Mouse (Mus musculus) central nervous system, embryonic 18 days (tissue): Measurements from ENCODE around the gene Olfr535. TPM values are rescaled to one million over a fixed set of nuclear protein-coding genes. Genes with fewer than 3 reads are reported as not detected.

Experiments
- polyA plus RNA-seq: library from polyadenylated mRNA; depleted of rRNA; stranded (reverse); fragments of >200 nt; gene quantifications from 2 replicates; pipeline ENCODE4 v1.2.3, GENCODE M21; 2012; rRNA removed

Olfr535 gene
- not detected in 2 replicates for polyA plus RNA-seq

DNA sequence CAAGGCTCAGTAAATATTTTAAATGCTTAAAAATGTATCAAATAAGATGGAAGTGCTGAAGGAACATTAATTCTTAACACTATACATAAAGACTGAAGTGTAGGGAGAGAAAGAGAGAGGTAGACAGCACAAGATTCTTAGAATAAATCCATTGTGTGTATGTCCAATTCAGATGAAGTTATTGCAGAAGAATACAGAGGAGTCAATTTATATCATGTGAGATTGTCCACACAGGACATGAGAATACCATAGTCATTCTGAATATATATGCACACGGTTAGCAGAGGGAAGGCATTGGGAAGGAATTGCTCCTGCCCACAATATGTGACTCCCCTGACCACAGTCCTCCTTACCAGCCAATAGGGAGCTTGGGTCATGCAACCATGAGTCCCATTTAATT lies at the start of gene Olfr535:
Olfr535 (plus strand) TSS at position 301 of the 400 bp plus-strand sequence.

DNA sequence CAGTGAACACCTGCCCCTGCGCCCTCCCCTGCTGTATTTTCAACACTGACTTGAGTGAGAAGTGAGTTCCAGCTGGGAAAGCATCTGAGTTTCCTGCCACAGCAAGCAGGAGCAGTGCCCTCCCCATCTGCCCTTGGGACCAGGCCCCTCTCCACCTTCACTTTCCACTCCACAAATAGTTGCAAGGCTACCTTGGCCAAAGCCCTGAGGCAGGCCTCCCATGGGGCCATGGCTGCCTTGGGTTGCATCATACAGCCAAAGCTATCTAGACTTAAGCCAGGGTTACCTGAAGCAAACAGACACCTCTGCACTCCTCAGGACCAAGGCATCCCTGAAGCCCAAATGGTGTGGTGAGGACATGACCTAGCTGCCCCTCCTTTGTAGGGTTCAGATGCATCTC lies 20.9 kb upstream of the Olfr535 start, which contains the start of gene Olfr533:
Olfr533 (plus strand) TSS at position 301 of the 400 bp plus-strand sequence.

GRCm38 (mm10) chr7:140507346-140508021 lies 23.5 kb downstream of the Olfr535 start, which contains the start of gene Olfr536:
Olfr536 (minus strand) TSS chr7:140507396.

Other genes with a start within 250 kb of the Olfr535 start
- 0.08 TPM in 1 of 2 replicates, not detected in the other for gene 5830411N06Rik, start 236.9 kb upstream of the Olfr535 start, polyA plus RNA-seq
- gene Olfr525, start 163.4 kb upstream of the Olfr535 start, polyA plus RNA-seq, result not detected in 2 replicates
- gene Olfr527, start 150.2 kb upstream of the Olfr535 start, polyA plus RNA-seq, result not detected in 2 replicates
- gene Olfr60, start 122.5 kb upstream of the Olfr535 start, polyA plus RNA-seq, result not detected in 2 replicates
- not detected in 2 replicates for gene Olfr530, start 107.9 kb upstream of the Olfr535 start, polyA plus RNA-seq
- gene Olfr531, start 81.3 kb upstream of the Olfr535 start, polyA plus RNA-seq, result not detected in 2 replicates
- gene Olfr532, start 62.6 kb upstream of the Olfr535 start, polyA plus RNA-seq, result not detected in 2 replicates
- gene Olfr533, start 20.8 kb upstream of the Olfr535 start, polyA plus RNA-seq, result not detected in 2 replicates
- gene Olfr536, start 23.2 kb downstream of the Olfr535 start, polyA plus RNA-seq, result not detected in 2 replicates
- gene Olfr538, start 83.7 kb downstream of the Olfr535 start, polyA plus RNA-seq, result not detected in 2 replicates
- gene Olfr46, start 117.1 kb downstream of the Olfr535 start, polyA plus RNA-seq, result under 0.01 TPM in 1 of 2 replicates, not detected in the other
- gene Olfr61, start 144.8 kb downstream of the Olfr535 start, polyA plus RNA-seq, result not detected in 2 replicates
- gene Olfr53, start 162.2 kb downstream of the Olfr535 start, polyA plus RNA-seq, result not detected in 2 replicates
- gene Olfr539, start 175.7 kb downstream of the Olfr535 start, polyA plus RNA-seq, result 0.01 TPM in 2 replicates
- gene Olfr45, start 197.7 kb downstream of the Olfr535 start, polyA plus RNA-seq, result not detected in 2 replicates
- gene Olfr541, start 213.1 kb downstream of the Olfr535 start, polyA plus RNA-seq, result not detected in 2 replicates